Mouse (Mus musculus): ENCODE results near the gene Tbc1d22a.

DNA sequence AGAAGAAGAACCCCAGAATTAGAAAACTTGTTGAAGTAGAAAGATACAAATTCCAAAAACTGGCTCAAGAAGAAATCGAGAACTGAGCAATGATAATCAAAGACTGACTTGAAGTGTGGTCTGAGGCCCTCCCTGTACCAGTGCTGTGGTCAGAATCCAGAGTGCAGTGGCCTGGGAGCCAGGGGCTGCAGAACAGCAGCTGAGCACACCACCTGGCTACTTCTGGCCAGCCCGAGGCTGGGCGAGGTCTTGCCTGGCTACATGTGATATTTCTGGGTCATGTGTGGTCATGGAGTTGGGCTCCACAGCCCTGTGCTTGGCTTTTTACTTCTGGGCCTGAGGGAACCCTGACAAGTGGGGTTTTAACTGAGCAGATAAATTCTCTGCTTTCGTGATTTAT lies 292.4 kb downstream of the Tbc1d22a start:
- no peak for TF ChIP-seq POLR2A (IDR thresholded peaks at IDR 0.05; ENCODE audit: low read depth, low read length)
- no peak for TF ChIP-seq CTCF (IDR thresholded peaks at IDR 0.05; ENCODE audit: extremely low read depth, insufficient read length, insufficient replicate concordance, low read depth, low read length)
